Mouse (Mus musculus) kidney, postnatal 25 days (tissue): ENCODE data around the gene Elavl4.

Source experiments
- DNase-seq, 2 experiments: peaks; one replicate each; pipeline ENCODE4 v3.0.0; 2021; ENCODE audit warnings: mixed read lengths in 2 of 2

The Elavl4 gene

DNA sequence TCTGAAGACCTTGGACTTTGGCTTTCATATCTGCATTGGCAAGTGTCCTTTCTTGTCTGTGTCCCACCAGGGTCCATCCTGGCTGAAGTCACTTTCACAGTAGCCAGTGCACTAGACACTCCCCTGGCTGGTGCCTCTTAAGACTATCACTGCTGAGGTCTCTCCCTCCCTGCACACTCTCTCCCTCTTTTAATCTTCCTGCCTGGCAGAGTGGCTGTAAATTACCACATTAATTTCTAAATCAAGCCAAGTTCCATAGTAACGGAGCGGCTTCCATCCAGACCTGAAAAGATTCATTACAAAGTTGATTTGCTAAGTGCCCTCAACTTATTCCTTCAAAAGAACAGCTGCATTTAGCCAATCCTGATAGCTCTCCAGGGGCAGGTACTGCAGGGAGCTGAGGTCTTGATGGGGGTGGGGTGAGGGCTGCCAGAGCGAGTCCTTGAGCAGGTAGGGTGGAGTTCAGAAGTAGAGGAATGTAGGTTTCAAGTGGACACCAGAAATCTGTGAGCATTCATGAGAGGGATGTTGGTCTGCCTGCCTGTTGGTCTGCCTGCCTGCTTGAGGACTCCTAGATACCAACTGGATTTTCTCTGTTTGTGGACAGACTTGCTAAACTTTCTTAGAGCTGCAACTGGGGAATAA is 194.1 kb downstream of the Elavl4 start:
- DNase-seq, result no peak

DNA sequence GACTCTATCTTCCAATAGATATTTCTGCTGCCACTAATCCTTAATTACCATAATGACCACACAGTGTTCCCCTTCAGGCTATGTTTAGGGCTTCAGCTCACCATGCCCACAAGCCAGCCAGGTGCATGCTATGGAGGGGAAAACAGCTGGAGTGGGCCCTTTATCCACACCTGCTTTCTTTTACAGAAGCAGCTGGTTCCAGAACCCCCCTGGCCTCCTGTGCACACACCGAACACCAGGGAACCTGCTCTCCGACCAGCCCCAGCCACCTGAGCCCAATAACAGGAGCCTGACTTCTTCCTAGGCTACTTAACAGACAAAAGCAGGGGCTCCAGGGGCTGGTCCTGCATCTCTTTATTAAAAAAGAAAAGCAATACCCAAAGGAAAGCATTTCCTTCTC is 195.8 kb downstream of the Elavl4 start:
- no peak for DNase-seq
